Mouse (Mus musculus) G1E (cell line): ENCODE data around the gene Fkbp11. TPM values are rescaled to one million over a fixed set of nuclear protein-coding genes. Genes with fewer than 3 reads are reported as not detected.
A peak's percentile ranks its signal among the peaks of the same experiment; 100 is the strongest.

Source experiments
- ATAC-seq: 2 replicates; pipeline ENCODE4 v1.8.0; 2016; ENCODE audit warnings: mild to moderate bottlenecking; ENCODE audit not compliant: insufficient number of reproducible peaks, poor library complexity, low FRiP score, severe bottlenecking; ENCODE audit errors: extremely low read depth
- DNase-seq: peaks from one replicate; pipeline ENCODE4 v3.0.0; 2012; ENCODE audit warnings: low spot score
- H3K27me3 ChIP-seq: 2 replicates; pipeline ENCODE4 v1.6.1; 2012; ENCODE audit warnings: mild to moderate bottlenecking, low read length, inconsistent platforms; ENCODE audit not compliant: insufficient read depth
- H3K36me3 ChIP-seq: replicated peaks from 2 replicates; pipeline ENCODE3; 2012; ENCODE audit warnings: mild to moderate bottlenecking, inconsistent platforms
- H3K4me1 ChIP-seq: 2 replicates; pipeline ENCODE4 v1.6.1; 2012; ENCODE audit warnings: low read depth, low read length, inconsistent platforms, mixed read lengths; ENCODE audit not compliant: insufficient read depth
- H3K4me3 ChIP-seq: 2 replicates; pipeline ENCODE4 v1.5.1; 2012; ENCODE audit warnings: low read depth, mild to moderate bottlenecking, inconsistent platforms, low read length, moderate library complexity, mixed read lengths
- H3K9me3 ChIP-seq: replicated peaks from 2 replicates; pipeline ENCODE4 v1.6.1; 2012; ENCODE audit warnings: inconsistent platforms
- CTCF ChIP-seq: IDR thresholded peaks from 2 replicates; pipeline ENCODE4 v1.5.1; 2012; ENCODE audit warnings: low read depth, low read length, inconsistent platforms, mixed read lengths
- GATA1 ChIP-seq: IDR thresholded peaks from 2 replicates; pipeline ENCODE4 v1.6.1; 2012; ENCODE audit warnings: borderline replicate concordance, low read length, inconsistent platforms, mixed read lengths
- GATA2 ChIP-seq: IDR thresholded peaks from 2 replicates; pipeline ENCODE4 v1.6.1; 2012; ENCODE audit warnings: low read depth, low read length, inconsistent platforms, borderline replicate concordance
- POLR2AphosphoS5 ChIP-seq: IDR thresholded peaks from 2 replicates; pipeline ENCODE4 v1.6.1; 2012; ENCODE audit warnings: low read depth, low read length, inconsistent platforms; ENCODE audit not compliant: insufficient replicate concordance
- TAL1 ChIP-seq: conservative IDR thresholded peaks from 2 replicates; pipeline ENCODE4 v1.6.1; 2012; ENCODE audit warnings: low read depth, low read length, inconsistent platforms, mixed read lengths
- polyA plus RNA-seq: library from polyadenylated mRNA; stranded (reverse); fragments of >175 nt; gene quantifications from 2 replicates; pipeline ENCODE4 v1.2.3, GENCODE M21; 2012
- total RNA-seq, 2 experiments: library from RNA; stranded (forward) in 1 of 2; stranded (reverse) in 1 of 2; fragments of 200-1000 nt in 1 of 2; fragments of >200 nt in 1 of 2; fragmentation: Nextera tagmentation in 1 of 2; gene quantifications; 2 replicates each; pipeline ENCODE4 v1.2.3; 2014 to 2017

Gene Fkbp11
- total and polyA plus RNA-seq, 3 experiments: 6.2 to 23.8 (median 14.1) TPM

DNA sequence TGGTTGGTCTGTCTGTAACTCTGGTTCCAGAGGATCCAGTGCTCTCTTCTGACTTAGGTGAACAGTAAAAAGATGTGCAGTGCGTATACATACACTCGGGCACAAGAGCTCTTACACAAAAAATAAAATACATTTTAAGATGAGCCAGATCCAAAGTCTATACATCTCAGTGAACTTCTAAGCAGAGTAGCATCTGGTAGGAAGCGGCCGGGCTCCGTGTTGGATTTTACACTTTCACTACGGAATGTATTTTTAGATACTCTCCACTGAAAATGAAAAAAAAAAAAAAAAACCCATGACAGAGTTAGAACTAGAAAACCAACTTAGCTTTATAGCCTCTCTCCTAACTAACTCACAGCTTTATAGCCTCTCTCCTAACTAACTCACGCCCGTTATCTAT is 47.3 kb downstream of the Fkbp11 start:
- Histone ChIP-seq H3K9me3 (no peaks in the 10 kb centered on the region), H3K4me1 (peaks cover 94% of the 10 kb centered on the region), H3K27me3 (peaks cover 16% of the 10 kb centered on the region), H3K36me3 (no peaks in the 10 kb centered on the region), H3K4me3 (no peak overlapping the region; the same call in 1 of the 2 replicates)
- no peak for ATAC-seq
- no peak for DNase-seq
- TF ChIP-seq TAL1 (no peak), GATA2 (no peak), GATA1 (no peak), CTCF (no peak), POLR2AphosphoS5 (no peak)

DNA sequence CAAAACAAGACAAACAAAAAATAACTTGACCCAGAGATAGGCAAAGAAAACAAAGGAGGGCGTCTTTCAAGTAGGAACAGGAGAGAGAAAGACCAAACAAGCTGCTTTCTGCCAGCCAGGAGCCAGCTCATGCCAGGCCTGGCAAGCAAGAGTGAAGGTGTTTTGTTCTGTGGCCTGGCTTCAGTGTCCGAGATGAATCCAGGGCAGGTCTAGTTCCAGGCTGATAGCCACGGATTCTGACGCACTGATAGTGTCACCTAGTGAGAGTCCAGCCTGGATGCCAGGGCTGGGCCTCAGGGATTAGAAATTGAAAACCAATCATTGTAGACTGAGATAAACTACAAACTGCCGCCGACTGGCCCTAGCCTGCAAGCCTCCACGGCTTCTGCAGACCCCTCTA is 50.0 kb downstream of the Fkbp11 start:
- Histone ChIP-seq H3K9me3 (no peaks in the 10 kb centered on the region), H3K4me3 (peak overlapping the region; percentile 76; the same call in 1 of the 2 replicates), H3K4me1 (peaks cover 90% of the 10 kb centered on the region), H3K36me3 (peaks cover 21% of the 10 kb centered on the region), H3K27me3 (peaks cover 26% of the 10 kb centered on the region)
- TF ChIP-seq GATA2 (no peak), GATA1 (no peak), TAL1 (no peak), CTCF (no peak), POLR2AphosphoS5 (no peak)
- ATAC-seq: no peak
- no peak for DNase-seq

DNA sequence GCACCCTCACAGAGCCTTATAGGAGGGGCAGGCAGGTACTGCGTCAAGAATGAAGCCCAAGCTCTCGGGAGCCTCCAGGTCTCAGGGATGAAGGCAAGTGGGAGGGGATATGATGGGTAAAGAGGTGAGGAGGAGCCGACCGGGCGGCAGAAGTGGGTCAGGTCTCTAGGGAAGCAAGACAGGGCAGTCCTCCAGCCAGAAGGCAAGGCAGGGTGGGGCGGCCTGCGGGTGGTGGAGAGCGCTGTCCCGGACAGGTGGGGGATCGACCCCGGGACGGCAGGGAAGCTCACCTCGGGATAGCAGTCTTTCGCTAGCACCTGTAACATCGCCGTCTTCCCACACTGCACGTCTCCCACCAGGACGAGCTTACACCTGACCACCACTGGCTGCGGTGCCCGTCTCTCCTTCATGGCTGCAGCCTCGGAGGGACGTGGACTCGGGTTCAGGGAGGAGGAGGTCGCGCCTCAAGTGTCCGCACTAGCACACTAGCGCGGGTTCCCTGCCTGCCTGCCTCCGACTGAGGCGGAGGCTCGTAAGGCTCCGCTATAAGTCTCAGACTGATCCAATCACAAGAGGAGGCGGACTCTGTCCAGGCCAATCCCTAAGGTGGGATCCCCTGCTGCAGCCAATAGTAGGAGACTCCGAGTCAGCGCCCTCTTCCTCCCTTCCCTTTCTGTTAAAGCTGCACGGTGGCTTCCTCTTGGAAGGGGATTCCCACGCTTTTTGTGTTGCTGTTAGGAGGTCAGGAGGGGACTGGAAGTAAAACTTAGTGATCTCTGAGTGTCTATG is 50.9 kb downstream of the Fkbp11 start, which contains the start of gene Rnd1:
Gene Rnd1, minus strand, starts transcription at position 522 of the 789 bp plus-strand sequence.
- TF ChIP-seq GATA1 (no peak), CTCF (no peak), POLR2AphosphoS5 (peak; percentile 88)
- Histone ChIP-seq H3K4me1 (peaks cover 89% of the 10 kb centered on the region), H3K36me3 (peaks cover 30% of the 10 kb centered on the region), H3K27me3 (peaks cover 26% of the 10 kb centered on the region), H3K4me3 (peak within 1 kb of the TSS; percentile 76), H3K9me3 (no peaks in the 10 kb centered on the region)
- ATAC-seq (peak; percentile 97), DNase-seq (peak; percentile 95)

DNA sequence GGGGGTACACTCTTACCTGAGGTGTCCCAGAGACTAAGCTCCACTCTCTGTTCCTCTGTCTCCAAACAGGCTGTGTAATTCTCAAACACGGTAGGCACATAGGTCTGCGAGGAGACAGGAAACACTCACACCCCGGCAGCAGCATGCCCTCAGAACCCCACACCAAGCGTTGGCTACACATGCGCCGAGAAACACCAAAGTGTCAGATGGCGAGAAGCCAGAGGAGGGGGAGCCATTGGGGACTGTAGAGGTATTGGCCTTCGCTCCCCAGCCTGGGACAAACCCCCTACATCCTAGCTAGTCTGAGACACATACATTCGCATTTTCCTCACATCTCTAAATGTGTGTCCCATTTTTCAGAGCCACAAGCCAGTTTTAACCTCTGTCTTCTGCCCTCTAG is 51.5 kb downstream of the Fkbp11 start:
- TF ChIP-seq GATA1 (no peak), GATA2 (no peak), CTCF (no peak), POLR2AphosphoS5 (no peak), TAL1 (no peak)
- DNase-seq: no peak
- Histone ChIP-seq H3K9me3 (no peaks in the 10 kb centered on the region), H3K36me3 (peaks cover 31% of the 10 kb centered on the region), H3K4me1 (peaks cover 83% of the 10 kb centered on the region), H3K27me3 (peaks cover 26% of the 10 kb centered on the region), H3K4me3 (peak overlapping the region; percentile 76)
- ATAC-seq: no peak

DNA sequence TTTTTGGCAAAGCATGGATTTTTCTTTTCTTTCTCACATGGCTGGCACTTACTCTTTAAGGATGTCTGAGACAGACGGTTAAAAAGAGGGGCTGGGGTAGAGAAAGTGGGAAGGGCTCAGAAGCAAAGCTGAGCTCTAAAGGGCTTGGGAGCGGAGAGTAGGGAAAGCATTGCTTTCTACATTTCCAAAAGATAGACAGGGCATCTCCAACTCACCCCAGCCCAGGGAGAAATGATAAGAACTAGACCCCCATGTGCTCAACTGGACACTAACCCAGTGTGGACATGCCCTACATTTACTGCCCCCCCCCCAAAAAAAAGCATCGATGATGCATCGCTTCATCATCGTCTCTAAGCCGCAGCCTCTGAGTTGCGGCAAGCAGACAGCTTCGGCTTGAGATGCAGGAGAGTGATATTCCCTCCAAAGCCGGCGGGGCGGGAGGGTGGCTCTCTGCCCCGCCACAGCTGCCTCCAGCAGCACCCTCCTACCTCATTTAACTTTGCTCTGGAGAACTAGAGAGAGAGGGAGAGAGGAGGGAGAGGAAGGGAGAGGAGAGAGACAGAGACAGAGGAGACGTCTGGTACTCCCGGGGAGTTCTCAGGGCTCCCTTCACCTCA is 52.3 kb downstream of the Fkbp11 start:
- peaks cover 75% of the 10 kb centered on the region for H3K4me1 ChIP-seq
- ATAC-seq (no peak), DNase-seq (no peak)
- TF ChIP-seq CTCF: no peak
- no peak for TF ChIP-seq POLR2AphosphoS5
- TF ChIP-seq TAL1: no peak
- TF ChIP-seq GATA1: no peak
- H3K27me3 ChIP-seq: peaks cover 26% of the 10 kb centered on the region
- H3K9me3 ChIP-seq: no peaks in the 10 kb centered on the region
- H3K36me3 ChIP-seq: peaks cover 35% of the 10 kb centered on the region
- H3K4me3 ChIP-seq: peak overlapping the region; percentile 76; the same call in 1 of the 2 replicates

DNA sequence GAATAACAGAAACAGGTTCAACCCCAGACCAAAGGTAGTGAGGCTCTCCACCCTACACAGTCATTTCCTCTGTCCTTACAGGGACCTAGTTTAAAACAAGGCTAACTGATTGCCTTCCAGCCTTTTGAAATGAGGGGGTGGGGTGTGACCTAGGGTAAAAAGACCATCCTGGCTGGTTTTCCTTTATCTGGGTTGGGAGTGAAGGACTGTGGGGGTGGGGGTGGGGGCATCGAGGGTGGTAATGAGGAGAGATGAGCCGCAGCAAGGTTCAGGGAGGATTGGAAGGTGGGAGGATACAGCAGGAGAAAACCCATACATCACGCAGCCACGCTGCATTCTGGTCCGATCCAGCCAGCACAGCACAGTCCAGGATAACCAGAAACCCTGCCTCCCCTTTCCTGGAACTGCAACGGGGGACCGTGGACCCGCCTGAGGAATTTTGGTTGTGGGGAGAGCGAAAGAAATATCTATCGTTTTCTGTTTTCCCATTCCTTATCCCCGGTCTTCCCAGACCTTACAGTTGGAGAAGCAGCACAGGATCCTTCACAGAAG is 52.9 kb downstream of the Fkbp11 start:
- Histone ChIP-seq H3K4me1 (peaks cover 71% of the 10 kb centered on the region), H3K4me3 (peak overlapping the region; percentile 44; the same call in 1 of the 2 replicates), H3K36me3 (peaks cover 42% of the 10 kb centered on the region), H3K27me3 (peaks cover 26% of the 10 kb centered on the region), H3K9me3 (no peaks in the 10 kb centered on the region)
- ATAC-seq (no peak), DNase-seq (no peak)
- TF ChIP-seq GATA2 (no peak), POLR2AphosphoS5 (no peak), TAL1 (no peak), CTCF (no peak), GATA1 (no peak)

Other genes with a start within 250 kb of the Fkbp11 start
Only the 20 nearest of the 22 such genes appear.
- gene Kansl2, start 193.9 kb downstream of the Fkbp11 start, total RNA-seq (2014; fragmentation: Nextera tagmentation): 26.9 and 39.8 TPM in 2 replicates
- gene Kansl2, start 193.9 kb downstream of the Fkbp11 start, total RNA-seq (2017): 49.1 and 50.4 TPM in 2 replicates
- 44.3 and 52.5 TPM in 2 replicates for gene Kansl2, start 193.9 kb downstream of the Fkbp11 start, polyA plus RNA-seq
- 76.1 and 84.6 TPM in 2 replicates for gene Ccnt1, start 157.3 kb downstream of the Fkbp11 start, total RNA-seq (2014; fragmentation: Nextera tagmentation)
- gene Ccnt1, start 157.3 kb downstream of the Fkbp11 start, total RNA-seq (2017): 74.6 and 78.2 TPM in 2 replicates
- gene Ccnt1, start 157.3 kb downstream of the Fkbp11 start, polyA plus RNA-seq: 5.7 and 6.4 TPM in 2 replicates
- not detected in 2 replicates for gene 4930415O20Rik, start 157.2 kb downstream of the Fkbp11 start, total RNA-seq (2014; fragmentation: Nextera tagmentation)
- gene 4930415O20Rik, start 157.2 kb downstream of the Fkbp11 start, total RNA-seq (2017): not detected in 2 replicates
- gene 4930415O20Rik, start 157.2 kb downstream of the Fkbp11 start, polyA plus RNA-seq: not detected in 2 replicates
- gene Adcy6, start 118.1 kb downstream of the Fkbp11 start, total RNA-seq (2014; fragmentation: Nextera tagmentation): 5.0 TPM in 1 of 2 replicates, not detected in the other
- gene Adcy6, start 118.1 kb downstream of the Fkbp11 start, total RNA-seq (2017): 0.22 TPM in 1 of 2 replicates, not detected in the other
- not detected in 2 replicates for gene Adcy6, start 118.1 kb downstream of the Fkbp11 start, polyA plus RNA-seq
- gene Cacnb3, start 97.4 kb downstream of the Fkbp11 start, total RNA-seq (2014; fragmentation: Nextera tagmentation): 0.29 TPM in 1 of 2 replicates, not detected in the other
- gene Cacnb3, start 97.4 kb downstream of the Fkbp11 start, total RNA-seq (2017): 0.12 and 0.22 TPM in 2 replicates
- gene Cacnb3, start 97.4 kb downstream of the Fkbp11 start, polyA plus RNA-seq: 0.14 and 0.22 TPM in 2 replicates
- 61.4 and 66.6 TPM in 2 replicates for gene Ddx23, start 65.3 kb downstream of the Fkbp11 start, total RNA-seq (2014; fragmentation: Nextera tagmentation)
- 101 and 154 TPM in 2 replicates for gene Ddx23, start 65.3 kb downstream of the Fkbp11 start, total RNA-seq (2017)
- 100 and 112 TPM in 2 replicates for gene Ddx23, start 65.3 kb downstream of the Fkbp11 start, polyA plus RNA-seq
- 3.2 and 3.3 TPM in 2 replicates for gene Rnd1, start 50.7 kb downstream of the Fkbp11 start, total RNA-seq (2014; fragmentation: Nextera tagmentation)
- 1.2 and 1.5 TPM in 2 replicates for gene Rnd1, start 50.7 kb downstream of the Fkbp11 start, total RNA-seq (2017)
- gene Rnd1, start 50.7 kb downstream of the Fkbp11 start, polyA plus RNA-seq: 1.0 and 1.1 TPM in 2 replicates
- 1.0 TPM in 1 of 2 replicates, not detected in the other for gene Ccdc65, start 20.0 kb downstream of the Fkbp11 start, total RNA-seq (2014; fragmentation: Nextera tagmentation)
- gene Ccdc65, start 20.0 kb downstream of the Fkbp11 start, total RNA-seq (2017): 0.06 and 0.60 TPM in 2 replicates
- not detected in 2 replicates for gene Ccdc65, start 20.0 kb downstream of the Fkbp11 start, polyA plus RNA-seq
- 60.9 and 65.0 TPM in 2 replicates for gene Arf3, start 35.0 kb upstream of the Fkbp11 start, total RNA-seq (2014; fragmentation: Nextera tagmentation)
- 37.9 and 41.6 TPM in 2 replicates for gene Arf3, start 35.0 kb upstream of the Fkbp11 start, total RNA-seq (2017)
- 55.4 and 58.2 TPM in 2 replicates for gene Arf3, start 35.0 kb upstream of the Fkbp11 start, polyA plus RNA-seq
- not detected in 2 replicates for gene Wnt10b, start 50.0 kb upstream of the Fkbp11 start, total RNA-seq (2014; fragmentation: Nextera tagmentation)
- gene Wnt10b, start 50.0 kb upstream of the Fkbp11 start, total RNA-seq (2017): 0.27 TPM in 1 of 2 replicates, not detected in the other
- 0.05 and 0.09 TPM in 2 replicates for gene Wnt10b, start 50.0 kb upstream of the Fkbp11 start, polyA plus RNA-seq
- gene Wnt1, start 61.7 kb upstream of the Fkbp11 start, total RNA-seq (2014; fragmentation: Nextera tagmentation): not detected in 2 replicates
- gene Wnt1, start 61.7 kb upstream of the Fkbp11 start, total RNA-seq (2017): not detected in 2 replicates
- gene Wnt1, start 61.7 kb upstream of the Fkbp11 start, polyA plus RNA-seq: not detected in 2 replicates
- not detected in 2 replicates for gene Ddn, start 81.3 kb upstream of the Fkbp11 start, total RNA-seq (2014; fragmentation: Nextera tagmentation)
- 0.17 and 0.22 TPM in 2 replicates for gene Ddn, start 81.3 kb upstream of the Fkbp11 start, total RNA-seq (2017)
- 0.07 and 0.08 TPM in 2 replicates for gene Ddn, start 81.3 kb upstream of the Fkbp11 start, polyA plus RNA-seq
- gene Prkag1, start 103.3 kb upstream of the Fkbp11 start, total RNA-seq (2014; fragmentation: Nextera tagmentation): 62.8 and 72.4 TPM in 2 replicates
- 114 and 150 TPM in 2 replicates for gene Prkag1, start 103.3 kb upstream of the Fkbp11 start, total RNA-seq (2017)
- 106 and 142 TPM in 2 replicates for gene Prkag1, start 103.3 kb upstream of the Fkbp11 start, polyA plus RNA-seq
- 141 and 150 TPM in 2 replicates for gene Kmt2d, start 143.0 kb upstream of the Fkbp11 start, total RNA-seq (2014; fragmentation: Nextera tagmentation)
- 22.1 and 27.0 TPM in 2 replicates for gene Kmt2d, start 143.0 kb upstream of the Fkbp11 start, total RNA-seq (2017)
- 42.8 and 57.8 TPM in 2 replicates for gene Kmt2d, start 143.0 kb upstream of the Fkbp11 start, polyA plus RNA-seq
- gene Rhebl1, start 166.3 kb upstream of the Fkbp11 start, total RNA-seq (2014; fragmentation: Nextera tagmentation): 5.2 and 8.4 TPM in 2 replicates
- 7.8 and 8.0 TPM in 2 replicates for gene Rhebl1, start 166.3 kb upstream of the Fkbp11 start, total RNA-seq (2017)
- 2.7 and 2.9 TPM in 2 replicates for gene Rhebl1, start 166.3 kb upstream of the Fkbp11 start, polyA plus RNA-seq
- not detected in 2 replicates for gene Dhh, start 170.3 kb upstream of the Fkbp11 start, total RNA-seq (2014; fragmentation: Nextera tagmentation)
- gene Dhh, start 170.3 kb upstream of the Fkbp11 start, total RNA-seq (2017): 0.05 and 0.06 TPM in 2 replicates
- not detected in 2 replicates for gene Dhh, start 170.3 kb upstream of the Fkbp11 start, polyA plus RNA-seq
- gene Lmbr1l, start 190.0 kb upstream of the Fkbp11 start, total RNA-seq (2014; fragmentation: Nextera tagmentation): 10.9 and 17.1 TPM in 2 replicates
- 4.5 and 7.4 TPM in 2 replicates for gene Lmbr1l, start 190.0 kb upstream of the Fkbp11 start, total RNA-seq (2017)
- 9.6 and 9.7 TPM in 2 replicates for gene Lmbr1l, start 190.0 kb upstream of the Fkbp11 start, polyA plus RNA-seq
- 1,654 and 1,866 TPM in 2 replicates for gene Tuba1b, start 206.4 kb upstream of the Fkbp11 start, total RNA-seq (2014; fragmentation: Nextera tagmentation)
- 717 and 929 TPM in 2 replicates for gene Tuba1b, start 206.4 kb upstream of the Fkbp11 start, total RNA-seq (2017)
- gene Tuba1b, start 206.4 kb upstream of the Fkbp11 start, polyA plus RNA-seq: 255 and 384 TPM in 2 replicates
- gene Gm49450, start 225.4 kb upstream of the Fkbp11 start, total RNA-seq (2014; fragmentation: Nextera tagmentation): not detected in 2 replicates
- not detected in 2 replicates for gene Gm49450, start 225.4 kb upstream of the Fkbp11 start, total RNA-seq (2017)
- gene Gm49450, start 225.4 kb upstream of the Fkbp11 start, polyA plus RNA-seq: not detected in 2 replicates
- gene Tuba1a, start 225.5 kb upstream of the Fkbp11 start, total RNA-seq (2014; fragmentation: Nextera tagmentation): 11.6 and 22.3 TPM in 2 replicates
- gene Tuba1a, start 225.5 kb upstream of the Fkbp11 start, total RNA-seq (2017): 35.9 and 52.0 TPM in 2 replicates
- gene Tuba1a, start 225.5 kb upstream of the Fkbp11 start, polyA plus RNA-seq: 1.4 and 3.3 TPM in 2 replicates